ENCODE assay signal across 8 mouse cellular contexts in the genomic region with DNA sequence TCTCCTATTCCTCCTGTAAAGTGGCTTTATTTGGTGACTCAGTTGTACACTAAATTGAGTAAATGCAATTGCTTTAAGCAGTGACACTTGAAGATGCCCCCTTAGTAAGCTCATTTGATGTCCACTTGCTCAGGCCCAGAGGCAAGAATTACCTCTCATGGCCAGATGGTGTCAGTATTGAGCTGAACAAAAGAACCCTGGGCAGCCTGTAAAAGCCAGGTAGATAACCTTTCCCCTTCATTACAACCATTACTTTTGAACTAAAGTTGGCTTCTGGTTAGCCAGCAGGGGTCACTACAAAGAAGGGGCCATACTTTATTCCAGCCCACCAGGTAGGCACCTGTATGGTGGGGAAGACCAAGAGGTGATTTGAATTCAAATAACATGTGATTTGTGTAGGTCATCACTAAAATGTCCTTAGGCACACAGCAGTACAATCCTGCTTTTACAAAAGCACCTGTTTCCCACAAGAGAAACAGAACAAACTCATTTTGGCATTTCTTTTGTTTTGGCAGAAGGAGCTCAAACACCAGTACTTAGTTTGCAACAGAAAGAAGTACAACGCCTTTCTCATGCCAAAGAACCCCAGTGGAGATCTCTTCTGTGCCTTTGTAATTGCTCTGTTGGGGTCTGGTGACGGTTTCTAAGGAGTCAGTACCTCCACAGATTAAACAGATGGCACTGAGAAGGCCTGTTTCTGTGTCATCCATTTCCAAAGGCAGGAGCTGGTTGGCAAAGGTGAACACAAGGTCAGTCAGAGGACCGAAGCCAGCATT.
A peak's percentile ranks its signal among the peaks of the same experiment; 100 is the strongest.
DNase-seq lines count a peak whose midpoint lies in the region; ATAC-seq and TF ChIP-seq lines count a peak whose summit lies in the region.

No protein-coding gene starts in this region.

- DNase-seq in CD4-positive, CD25-positive, alpha-beta regulatory T cell, adult 2 months (ENCODE audit: low read depth, low spot score), result peak; percentile 67
- DNase-seq in ZHBTc4 (ENCODE audit: low read depth, low spot score), result peak; percentile 85
- DNase-seq in cerebellum, postnatal 36 days, result peak; percentile 48 to 74
- peak; percentile 57 to 78 for DNase-seq in heart, adult 18-20 months
- DNase-seq in liver, adult 2 months (ENCODE audit: extremely low read depth, low read depth, low spot score), result peak; percentile 56
- DNase-seq in neural tube, embryonic 10.5 days (ENCODE audit: extremely low spot score, low spot score), result peak; percentile 61
- peak; percentile 26 to 31 for DNase-seq in thymus, postnatal 36 days

- peaks cover 9% of the 10 kb centered on the region for H3K36me3 ChIP-seq in intestine, postnatal 0 days (ENCODE audit: control insufficient read depth, insufficient read depth)
- H3K36me3 ChIP-seq in liver, adult 2 months (ENCODE audit: control insufficient read depth, insufficient read depth, low read length), result peaks cover 31% of the 10 kb centered on the region

- no peaks in the 10 kb centered on the region for H3K27me3 ChIP-seq in intestine, postnatal 0 days (replicated peaks; ENCODE audit: control insufficient read depth, insufficient read depth, low read length)
- H3K27me3 ChIP-seq in liver, adult 2 months (ENCODE audit: control insufficient read depth, insufficient read depth, low read length), result no peaks in the 10 kb centered on the region

- no peak overlapping the region for H3K4me2 ChIP-seq in intestine, postnatal 0 days (replicated peaks; ENCODE audit: low read depth)

- H3K9me3 ChIP-seq in intestine, postnatal 0 days (ENCODE audit: control insufficient read depth), result no peaks in the 10 kb centered on the region

- no peak overlapping the region for H3K9ac ChIP-seq in intestine, postnatal 0 days (ENCODE audit: low read depth, low read length)
- H3K9ac ChIP-seq in liver, adult 2 months (ENCODE audit: low read depth, low read length), result no peak overlapping the region

- TF ChIP-seq POLR2A in liver, adult 2 months (IDR thresholded peaks at IDR 0.05; ENCODE audit: extremely low read depth, insufficient read depth, low read length), result no peak

- ATAC-seq in intestine, postnatal 0 days, result no peak

- no peaks in the 10 kb centered on the region for H3K79me2 ChIP-seq in liver, adult 2 months (ENCODE audit: control insufficient read depth, insufficient read depth, low read length)

- peak; percentile 87 for TF ChIP-seq CTCF in intestine, postnatal 0 days (IDR thresholded peaks at IDR 0.05; ENCODE audit: low read depth)
- peak; percentile 52; the same call in 1 of the 2 replicates for TF ChIP-seq CTCF in liver, adult 2 months (IDR thresholded peaks at IDR 0.05; ENCODE audit: low read depth, low read length)

- WGBS in intestine, postnatal 0 days, result 79% methylated on average over 3 of the region's 3 CpGs
- WGBS in liver, adult 2 months, result 88% methylated on average over 3 of the region's 3 CpGs

- no peaks in the 10 kb centered on the region for H3K4me1 ChIP-seq in intestine, postnatal 0 days (replicated peaks; ENCODE audit: control insufficient read depth, insufficient read depth, low read length)
- H3K4me1 ChIP-seq in liver, adult 2 months (ENCODE audit: control insufficient read depth, insufficient read depth, low read length), result no peaks in the 10 kb centered on the region

- H3K4me3 ChIP-seq in intestine, postnatal 0 days (ENCODE audit: low read depth, low read length), result no peak overlapping the region
- no peak overlapping the region for H3K4me3 ChIP-seq in liver, adult 2 months (ENCODE audit: insufficient read depth, low read depth, low read length)

- no peak overlapping the region for H3K27ac ChIP-seq in intestine, postnatal 0 days (ENCODE audit: low read depth, low read length)
- H3K27ac ChIP-seq in liver, adult 2 months (replicated peaks; ENCODE audit: insufficient read depth, low read depth, low read length), result no peak overlapping the region

Comparison
In these comparisons a context has a peak if more than half of its experiments do, and no peak if none do; other contexts are left out.
1. DNase-seq: peak in every context shown above with its lines; median percentile 85 in ZHBTc4; 68 in heart, adult 18-20 months; 67 in CD4-positive, CD25-positive, alpha-beta regulatory T cell, adult 2 months; 61 in cerebellum, postnatal 36 days; 61 in neural tube, embryonic 10.5 days; 56 in liver, adult 2 months; 28 in thymus, postnatal 36 days.